Mouse (Mus musculus): ENCODE results near the gene Mien1. TPM values are rescaled to one million over a fixed set of nuclear protein-coding genes. Genes with fewer than 3 reads are reported as not detected.

Mien1 gene
- polyA plus RNA-seq, 1 experiment from 2014 or later: 111 TPM

DNA sequence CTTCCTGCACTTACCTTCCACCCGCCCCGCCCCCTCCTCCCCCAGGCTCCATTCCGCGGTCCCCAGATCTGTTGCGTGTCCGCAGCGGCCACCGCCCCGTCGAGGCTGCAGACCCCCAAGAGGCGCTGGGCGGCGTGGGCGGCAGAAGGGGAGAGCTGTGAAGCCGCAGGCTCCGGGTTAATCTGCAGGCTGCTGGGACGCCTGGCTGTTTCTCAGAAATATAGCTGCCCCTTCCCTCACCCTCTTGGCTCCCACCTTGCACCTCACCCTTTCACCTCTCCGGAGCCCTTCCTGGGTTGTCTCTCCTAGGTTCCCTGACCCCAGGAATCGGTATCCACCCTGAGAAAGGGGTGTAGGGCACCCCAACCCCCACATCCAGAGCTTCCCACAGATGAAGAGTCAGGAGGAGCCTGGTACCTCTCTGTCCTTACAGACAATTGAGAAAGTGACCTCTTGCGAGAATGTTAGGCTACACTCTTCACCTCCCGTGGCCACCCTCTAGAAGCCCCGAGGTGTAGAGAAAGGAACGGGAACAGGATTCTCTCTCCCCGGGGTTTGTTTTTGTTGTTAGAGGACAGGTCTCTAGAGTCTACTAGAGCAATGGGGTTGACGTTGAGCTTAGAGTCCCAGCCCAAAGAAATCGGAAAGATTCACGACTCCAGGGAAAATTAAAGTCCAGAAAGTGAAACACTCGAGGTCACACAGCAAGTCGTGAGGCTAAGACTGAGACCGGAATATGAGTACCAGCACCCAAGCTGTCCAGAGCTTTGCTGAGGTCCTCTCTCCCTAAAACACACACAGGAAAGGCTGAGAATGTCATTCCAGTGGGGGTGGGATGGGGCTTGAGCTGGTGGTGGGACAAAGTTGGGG, 19.6 kb upstream of the Mien1 start:
- no peaks in the 10 kb centered on the region for H3K36me3 ChIP-seq
- no peak overlapping the region for H3K27ac ChIP-seq (replicated peaks)
- H3K27me3 ChIP-seq: peaks cover 18% of the 10 kb centered on the region
- peak overlapping the region; percentile 62 for H3K4me3 ChIP-seq (replicated peaks)
- peak overlapping the region; percentile 93 for H3K4me2 ChIP-seq (replicated peaks)
- H3K4me1 ChIP-seq: peaks cover 21% of the 10 kb centered on the region
- 5% methylated on average over 26 of the region's 30 CpGs for WGBS
- 0 out of 2 replicates have a peak, but pooled peaks have one; percentile 9 for ATAC-seq (ENCODE audit: insufficient number of reproducible peaks, low FRiP score, low TSS enrichment, low read depth)
- H3K9me3 ChIP-seq (replicated peaks): no peaks in the 10 kb centered on the region
- peak overlapping the region; percentile 50; the same call in 1 of the 2 replicates for H3K9ac ChIP-seq

DNA sequence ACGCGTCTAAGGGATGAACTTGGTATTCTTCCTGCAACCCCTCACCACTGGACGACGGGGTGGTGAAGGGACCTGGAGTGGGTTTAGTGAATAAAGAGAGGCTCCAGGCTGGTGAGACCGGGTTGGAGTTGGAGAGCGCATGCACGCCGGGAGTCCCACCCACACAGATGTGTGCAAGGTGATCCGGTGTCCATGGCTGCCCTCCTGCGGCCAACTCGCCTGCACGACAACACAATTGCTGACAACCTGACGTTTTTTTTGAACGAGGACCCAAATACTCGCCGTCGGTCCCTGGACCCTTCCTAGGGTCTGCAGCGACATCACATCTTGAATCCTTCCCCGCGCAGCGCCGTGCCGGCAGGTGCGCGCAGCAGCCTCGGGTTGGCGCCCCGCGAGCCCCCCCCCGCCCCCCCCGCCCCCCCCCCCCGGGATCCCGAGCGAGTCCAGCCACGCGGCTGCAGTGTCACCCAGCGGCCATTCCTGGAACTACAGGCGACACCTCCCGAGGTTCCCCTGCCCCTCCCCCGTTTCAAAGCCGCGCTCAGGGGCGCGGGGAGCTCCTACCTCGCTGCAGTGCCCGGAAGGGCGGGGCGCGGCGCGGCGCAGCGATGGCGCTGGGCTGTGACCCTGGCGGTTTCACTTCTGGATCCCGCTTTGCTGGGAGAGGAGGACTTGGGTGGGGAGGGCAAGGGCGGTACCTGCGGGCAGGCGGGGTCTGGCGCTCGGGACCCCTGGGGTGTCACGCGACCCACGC, 18.8 kb upstream of the Mien1 start:
- under 1% methylated on average over 61 of the region's 64 CpGs for WGBS
- Histone ChIP-seq H3K36me3 (no peaks in the 10 kb centered on the region), H3K4me3 (replicated peaks) (peak overlapping the region; percentile 62), H3K9ac (peak overlapping the region; percentile 50; the same call in 1 of the 2 replicates), H3K27me3 (peaks cover 18% of the 10 kb centered on the region), H3K4me1 (peaks cover 21% of the 10 kb centered on the region), H3K27ac (replicated peaks) (0 out of 2 replicates have a peak overlapping the region, but pooled peaks have one; percentile 12), H3K9me3 (replicated peaks) (no peaks in the 10 kb centered on the region), H3K4me2 (replicated peaks) (peak overlapping the region; percentile 93)
- ATAC-seq (ENCODE audit: insufficient number of reproducible peaks, low FRiP score, low TSS enrichment, low read depth): peak; percentile 84

DNA sequence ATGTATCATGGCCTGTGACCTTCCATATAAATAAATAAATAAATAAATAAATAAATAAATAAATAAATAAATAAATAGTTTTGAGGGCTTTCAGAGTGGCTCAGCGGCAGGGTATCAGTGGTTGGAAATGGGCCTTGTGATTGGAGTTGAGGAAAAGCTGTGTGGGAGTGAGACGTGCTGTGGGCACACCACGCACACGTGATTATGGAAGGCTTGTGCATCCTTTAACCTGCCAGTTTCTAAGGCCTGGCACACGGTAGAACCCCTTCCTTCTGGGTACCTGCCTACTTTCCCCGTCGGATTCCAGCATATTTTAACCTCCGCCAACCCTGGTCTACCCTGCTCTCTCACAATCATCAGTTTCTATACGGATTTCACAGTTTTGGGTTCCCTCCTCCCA, 18.2 kb upstream of the Mien1 start:
- peaks cover 21% of the 10 kb centered on the region for H3K4me1 ChIP-seq
- no peaks in the 10 kb centered on the region for H3K9me3 ChIP-seq (replicated peaks)
- peak overlapping the region; percentile 62 for H3K4me3 ChIP-seq (replicated peaks)
- 0 out of 2 replicates have a peak, but pooled peaks have one; percentile 1 for ATAC-seq (ENCODE audit: insufficient number of reproducible peaks, low FRiP score, low TSS enrichment, low read depth)
- peaks cover 18% of the 10 kb centered on the region for H3K27me3 ChIP-seq
- H3K4me2 ChIP-seq (replicated peaks): peak overlapping the region; percentile 93
- no peaks in the 10 kb centered on the region for H3K36me3 ChIP-seq
- H3K9ac ChIP-seq: no peak overlapping the region
- 0 out of 2 replicates have a peak overlapping the region, but pooled peaks have one; percentile 12 for H3K27ac ChIP-seq (replicated peaks)
- WGBS: 17% methylated on average over 9 of the region's 9 CpGs

DNA sequence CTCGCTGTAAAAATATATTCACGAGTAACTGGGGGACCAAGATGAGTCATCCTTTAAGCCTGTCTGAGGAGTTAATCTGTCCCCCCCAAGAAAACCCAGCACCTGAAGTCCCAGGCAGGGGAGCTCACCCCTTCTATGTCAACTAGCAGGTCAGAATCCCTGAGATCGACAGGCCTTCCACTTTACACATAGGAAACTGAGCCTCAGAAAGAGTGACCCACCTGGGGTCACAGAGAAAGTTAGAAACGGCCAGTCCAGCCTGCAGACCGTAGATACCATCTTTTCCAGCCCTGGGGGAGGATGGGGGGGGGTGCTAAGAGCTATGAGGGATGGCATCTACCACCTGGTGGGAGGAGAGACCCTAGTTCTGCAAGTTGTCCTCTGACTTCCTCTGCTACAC, 17.8 kb upstream of the Mien1 start:
- H3K4me2 ChIP-seq (replicated peaks): no peak overlapping the region
- peaks cover 18% of the 10 kb centered on the region for H3K27me3 ChIP-seq
- H3K27ac ChIP-seq (replicated peaks): no peak overlapping the region
- H3K36me3 ChIP-seq: no peaks in the 10 kb centered on the region
- 63% methylated on average over 5 of the region's 5 CpGs for WGBS
- H3K9ac ChIP-seq: no peak overlapping the region
- H3K4me1 ChIP-seq: peaks cover 21% of the 10 kb centered on the region
- no peak overlapping the region for H3K4me3 ChIP-seq (replicated peaks)
- no peak for ATAC-seq (ENCODE audit: insufficient number of reproducible peaks, low FRiP score, low TSS enrichment, low read depth)
- no peaks in the 10 kb centered on the region for H3K9me3 ChIP-seq (replicated peaks)

DNA sequence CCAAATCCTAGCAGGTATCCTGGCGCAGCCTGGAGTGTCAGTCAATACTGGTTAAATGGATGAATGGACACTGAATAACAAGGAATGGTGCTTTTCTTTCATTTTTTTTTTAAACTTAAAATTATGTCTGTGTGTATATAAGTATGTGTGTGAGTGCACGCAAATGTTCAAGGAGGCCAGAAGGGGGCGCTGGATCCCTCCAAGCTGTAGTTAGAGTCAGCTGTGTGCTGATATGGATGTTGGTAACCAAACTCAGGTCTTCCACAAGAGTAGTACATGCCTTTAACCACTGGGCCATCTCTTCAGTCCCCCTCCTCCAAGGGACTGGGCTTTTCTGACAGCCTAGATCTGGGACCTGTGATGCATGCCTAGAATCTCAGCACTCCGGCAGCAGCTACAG, 16.7 kb upstream of the Mien1 start:
- no peaks in the 10 kb centered on the region for H3K36me3 ChIP-seq
- H3K4me2 ChIP-seq (replicated peaks): no peak overlapping the region
- 71% methylated on average over 4 of the region's 4 CpGs for WGBS
- peaks cover 21% of the 10 kb centered on the region for H3K4me1 ChIP-seq
- no peak overlapping the region for H3K27ac ChIP-seq (replicated peaks)
- H3K9ac ChIP-seq: no peak overlapping the region
- no peak for ATAC-seq (ENCODE audit: insufficient number of reproducible peaks, low FRiP score, low TSS enrichment, low read depth)
- H3K27me3 ChIP-seq: peaks cover 21% of the 10 kb centered on the region
- no peak overlapping the region for H3K4me3 ChIP-seq (replicated peaks)
- H3K9me3 ChIP-seq (replicated peaks): no peaks in the 10 kb centered on the region

DNA sequence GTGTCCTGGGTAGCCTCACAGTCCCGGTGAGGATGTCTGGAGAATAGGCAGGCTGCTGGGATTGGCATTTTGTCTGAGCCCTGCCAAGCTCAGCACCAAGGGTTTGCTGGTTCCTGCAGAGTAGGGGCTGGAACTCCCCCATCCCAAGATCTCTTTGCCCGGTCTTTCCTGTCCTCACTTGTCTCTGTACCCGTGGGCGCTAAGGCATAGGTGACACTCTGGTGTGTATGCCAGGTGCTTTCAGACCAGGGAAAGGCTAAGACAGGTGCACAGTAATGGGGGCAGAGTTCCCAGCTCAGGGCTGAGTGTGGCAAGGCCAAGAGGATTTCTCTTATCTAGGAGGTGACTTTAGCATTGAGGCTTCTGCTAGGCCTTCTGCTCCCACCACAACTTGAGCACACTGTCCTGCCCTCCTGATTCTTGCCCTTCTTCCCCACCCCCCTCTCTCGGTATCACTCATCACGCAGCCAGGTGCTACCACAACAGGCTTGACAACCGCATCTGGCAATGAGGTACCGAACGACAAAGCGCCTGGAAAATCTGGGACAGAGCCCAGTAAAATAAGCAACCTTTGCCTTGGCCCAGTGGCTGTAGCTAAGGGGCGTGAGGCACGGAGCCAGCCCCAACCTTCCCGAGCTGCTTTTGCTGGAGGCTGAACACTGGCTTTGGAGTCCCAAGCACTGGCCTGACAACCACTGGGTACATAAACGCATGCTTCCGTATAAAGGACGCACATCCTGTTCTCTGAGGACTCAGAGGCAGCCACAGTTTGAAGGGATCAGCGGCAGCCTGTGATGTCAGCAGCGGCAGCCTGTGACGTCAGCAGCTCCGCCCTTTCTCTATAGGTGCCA, 11.4 kb upstream of the Mien1 start:
- no peaks in the 10 kb centered on the region for H3K9me3 ChIP-seq (replicated peaks)
- H3K4me1 ChIP-seq: peaks cover 16% of the 10 kb centered on the region
- H3K36me3 ChIP-seq: no peaks in the 10 kb centered on the region
- no peak overlapping the region for H3K27ac ChIP-seq (replicated peaks)
- peaks cover 35% of the 10 kb centered on the region for H3K27me3 ChIP-seq
- no peak overlapping the region for H3K4me3 ChIP-seq (replicated peaks)
- WGBS: 72% methylated on average over 20 of the region's 20 CpGs
- ATAC-seq (ENCODE audit: insufficient number of reproducible peaks, low FRiP score, low TSS enrichment, low read depth): no peak
- no peak overlapping the region for H3K4me2 ChIP-seq (replicated peaks)
- no peak overlapping the region for H3K9ac ChIP-seq

DNA sequence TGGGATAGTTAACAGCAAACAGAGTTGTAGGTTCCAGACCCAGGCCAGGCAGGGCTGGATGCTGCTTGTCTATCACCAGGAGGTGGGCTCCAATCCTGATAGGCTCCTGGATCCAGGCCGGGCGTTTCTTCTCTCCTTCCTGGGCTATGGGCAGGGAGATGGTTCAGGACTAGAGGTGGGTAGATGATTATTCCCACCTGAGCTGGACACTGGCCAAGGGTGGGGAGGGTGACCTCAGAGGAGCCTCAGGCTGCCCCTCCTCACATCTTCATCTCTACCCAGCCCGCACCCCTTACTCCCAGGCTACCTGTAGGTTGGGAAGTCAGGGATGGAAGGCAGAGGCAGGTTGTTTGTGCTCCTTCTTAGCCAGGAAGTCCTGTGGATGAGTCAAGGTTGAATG, 10.6 kb upstream of the Mien1 start:
- H3K9ac ChIP-seq: no peak overlapping the region
- no peaks in the 10 kb centered on the region for H3K36me3 ChIP-seq
- H3K4me3 ChIP-seq (replicated peaks): no peak overlapping the region
- H3K9me3 ChIP-seq (replicated peaks): no peaks in the 10 kb centered on the region
- peaks cover 16% of the 10 kb centered on the region for H3K4me1 ChIP-seq
- no peak for ATAC-seq (ENCODE audit: insufficient number of reproducible peaks, low FRiP score, low TSS enrichment, low read depth)
- 79% methylated on average over 3 of the region's 3 CpGs for WGBS
- H3K27ac ChIP-seq (replicated peaks): no peak overlapping the region
- H3K4me2 ChIP-seq (replicated peaks): no peak overlapping the region
- peaks cover 35% of the 10 kb centered on the region for H3K27me3 ChIP-seq

DNA sequence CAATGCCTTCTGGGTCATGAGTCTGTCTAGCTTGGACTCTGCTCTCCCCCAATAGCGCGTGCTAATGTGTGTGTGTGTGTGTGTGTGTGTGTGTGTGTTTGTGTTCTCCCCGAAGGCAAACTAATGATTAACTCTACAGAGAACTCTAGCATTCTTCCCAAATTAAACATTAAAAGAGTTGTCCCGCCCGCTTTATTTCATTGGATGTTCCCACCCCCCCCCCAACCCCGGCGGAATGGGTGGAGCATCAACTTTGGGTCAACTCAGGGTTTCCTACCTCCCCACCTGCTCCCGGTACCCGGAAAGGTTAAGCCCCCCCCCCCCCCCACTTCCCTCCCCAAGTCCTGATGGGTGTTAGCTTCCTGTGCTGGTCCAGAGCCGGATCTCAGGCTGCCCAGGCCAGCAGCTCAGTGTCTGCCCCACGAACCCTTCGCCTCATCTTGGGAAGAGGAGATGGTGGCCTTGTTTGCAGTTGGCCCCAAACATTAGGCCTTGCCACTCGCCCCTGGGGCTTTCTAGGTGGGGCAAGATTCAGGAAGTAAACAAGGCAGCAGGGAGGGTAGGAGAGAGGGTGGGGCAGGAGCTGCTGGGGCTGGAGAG, 9.5 kb upstream of the Mien1 start:
- Histone ChIP-seq H3K4me3 (replicated peaks) (peak overlapping the region; percentile 42), H3K27ac (replicated peaks) (0 out of 2 replicates have a peak overlapping the region, but pooled peaks have one; percentile 44), H3K4me1 (peaks cover 16% of the 10 kb centered on the region), H3K9ac (no peak overlapping the region), H3K36me3 (no peaks in the 10 kb centered on the region), H3K4me2 (replicated peaks) (peak overlapping the region; percentile 39), H3K27me3 (peaks cover 35% of the 10 kb centered on the region), H3K9me3 (replicated peaks) (no peaks in the 10 kb centered on the region)
- 30% methylated on average over 13 of the region's 13 CpGs for WGBS
- ATAC-seq (ENCODE audit: insufficient number of reproducible peaks, low FRiP score, low TSS enrichment, low read depth): no peak

DNA sequence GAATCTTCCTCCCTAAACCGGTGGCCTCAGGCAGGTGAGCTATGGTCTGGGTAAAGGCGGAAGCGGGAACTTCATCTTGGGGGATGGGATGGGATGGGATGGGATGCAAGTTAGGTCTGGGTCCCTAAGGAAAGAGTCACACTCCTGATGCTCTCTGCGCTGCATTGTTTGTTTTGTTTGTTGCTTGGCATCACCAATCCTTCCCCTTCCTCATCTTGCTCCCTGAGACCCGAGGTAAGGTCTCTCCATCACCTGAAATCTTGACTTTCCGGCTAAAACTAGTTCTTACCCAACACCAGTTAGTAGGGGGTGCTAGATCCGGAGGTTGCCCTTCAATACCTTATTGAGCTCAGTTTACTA, 8.7 kb upstream of the Mien1 start:
- Histone ChIP-seq H3K4me2 (replicated peaks) (peak overlapping the region; percentile 39), H3K27ac (replicated peaks) (0 out of 2 replicates have a peak overlapping the region, but pooled peaks have one; percentile 44), H3K4me1 (peaks cover 16% of the 10 kb centered on the region), H3K27me3 (peaks cover 35% of the 10 kb centered on the region), H3K9me3 (replicated peaks) (no peaks in the 10 kb centered on the region), H3K9ac (no peak overlapping the region), H3K36me3 (no peaks in the 10 kb centered on the region), H3K4me3 (replicated peaks) (peak overlapping the region; percentile 42)
- no peak for ATAC-seq (ENCODE audit: insufficient number of reproducible peaks, low FRiP score, low TSS enrichment, low read depth)
- WGBS: 14% methylated on average over 7 of the region's 7 CpGs

DNA sequence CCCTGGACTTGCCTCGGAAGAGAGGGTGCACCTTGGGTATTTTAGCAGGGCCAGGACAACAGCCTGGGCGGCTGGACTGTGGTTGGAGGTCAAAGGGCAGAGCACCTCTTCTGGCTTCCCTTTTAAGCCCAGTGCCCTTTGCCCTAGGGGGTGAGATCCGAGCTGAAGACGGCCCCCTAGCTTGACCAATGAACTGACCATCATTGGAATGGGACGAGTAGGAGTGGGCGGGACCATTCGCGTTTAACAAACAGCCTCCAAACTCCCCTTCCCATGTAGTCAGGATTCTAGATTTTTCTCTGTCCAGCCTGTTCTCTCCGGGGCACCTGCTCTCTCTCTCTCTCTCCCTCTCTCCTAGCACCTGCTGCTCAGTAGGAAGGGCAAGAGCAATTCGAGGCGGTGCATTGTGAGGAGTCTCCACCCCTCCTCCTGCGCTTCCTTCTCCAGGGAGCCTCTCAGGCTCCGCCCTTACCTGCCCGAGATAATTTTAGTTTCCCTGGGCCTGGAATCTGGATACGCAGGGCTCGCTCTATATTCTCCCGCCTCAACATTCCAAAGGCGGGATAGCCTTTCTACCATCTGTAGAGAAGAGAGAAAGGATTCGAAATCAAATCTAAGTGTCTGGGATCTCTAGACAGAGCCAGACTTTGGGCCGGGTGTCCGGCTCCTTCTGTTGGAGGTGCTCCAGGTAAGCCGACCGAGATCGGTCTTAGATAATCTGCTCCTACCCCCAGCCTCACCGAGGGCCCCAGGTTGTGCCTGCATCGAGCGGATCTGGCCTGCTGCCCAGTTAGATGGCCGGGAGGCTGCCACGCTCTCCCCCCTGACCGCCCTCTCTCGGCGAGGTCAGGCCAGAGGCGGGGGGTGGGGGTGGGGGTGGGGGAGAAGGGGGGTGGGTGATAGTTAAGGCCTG, 8.0 kb upstream of the Mien1 start:
- no peaks in the 10 kb centered on the region for H3K36me3 ChIP-seq
- no peaks in the 10 kb centered on the region for H3K9me3 ChIP-seq (replicated peaks)
- H3K4me1 ChIP-seq: peaks cover 16% of the 10 kb centered on the region
- H3K27ac ChIP-seq (replicated peaks): peak overlapping the region; percentile 44
- WGBS: 2% methylated on average over 32 of the region's 33 CpGs
- peak overlapping the region; percentile 42 for H3K4me3 ChIP-seq (replicated peaks)
- peaks cover 35% of the 10 kb centered on the region for H3K27me3 ChIP-seq
- peak; percentile 61 for ATAC-seq (ENCODE audit: insufficient number of reproducible peaks, low FRiP score, low TSS enrichment, low read depth)
- H3K4me2 ChIP-seq (replicated peaks): peak overlapping the region; percentile 39
- H3K9ac ChIP-seq: no peak overlapping the region; the same call in 1 of the 2 replicates

All from embryonic facial prominence, embryonic 15.5 days (tissue).